Mouse (Mus musculus) limb, embryonic 12.5 days (tissue): ENCODE data around the gene Pttg1. TPM values are rescaled to one million over a fixed set of nuclear protein-coding genes. Genes with fewer than 3 reads are reported as not detected.

Experiments used
- ATAC-seq: fragments of 200-750 bp; cut with Nextera tagmentation; 2 replicates; pipeline ENCODE4 v1.8.0; 2017; ENCODE audit warnings: low read depth, moderate TSS enrichment; ENCODE audit not compliant: insufficient number of reproducible peaks, insufficient read depth, low FRiP score, low TSS enrichment
- H3K27ac ChIP-seq: fragments of 300-500 bp; sonication (generic); 2 replicates; pipeline ENCODE4 v1.5.1; 2016; ENCODE audit warnings: mild to moderate bottlenecking, moderate library complexity
- H3K27me3 ChIP-seq: fragments of 300-500 bp; sonication (generic); 2 replicates; pipeline ENCODE4 v1.6.1; 2016; ENCODE audit warnings: mild to moderate bottlenecking, moderate library complexity
- H3K36me3 ChIP-seq: fragments of 300-500 bp; sonication (generic); 2 replicates; pipeline ENCODE4 v1.6.1; 2016; ENCODE audit warnings: mild to moderate bottlenecking, moderate library complexity
- H3K4me1 ChIP-seq: fragments of 300-500 bp; sonication (generic); replicated peaks from 2 replicates; pipeline ENCODE4 v1.6.1; 2016
- H3K4me2 ChIP-seq: fragments of 300-500 bp; sonication (generic); 2 replicates; pipeline ENCODE4 v1.6.1; 2016; ENCODE audit warnings: mild to moderate bottlenecking, moderate library complexity
- H3K4me3 ChIP-seq: fragments of 300-500 bp; sonication (generic); replicated peaks from 2 replicates; pipeline ENCODE4 v1.5.1; 2016; ENCODE audit warnings: mild to moderate bottlenecking
- H3K9ac ChIP-seq: fragments of 300-500 bp; sonication (generic); replicated peaks from 2 replicates; pipeline ENCODE4 v1.6.1; 2016; ENCODE audit warnings: mild to moderate bottlenecking, moderate library complexity
- H3K9me3 ChIP-seq: fragments of 300-500 bp; sonication (generic); 2 replicates; pipeline ENCODE4 v1.6.1; 2016; ENCODE audit warnings: mild to moderate bottlenecking, moderate library complexity
- WGBS: fragments of 180-500 bp; shearing (Covaris S2); methylation state at CpG from one replicate; pipeline ENCODE4 v1.1.7; 2016; 5-methylcytosine and 5-hydroxymethylcytosine counted together
- polyA plus RNA-seq: library from polyadenylated mRNA; unstranded; fragments of >200 nt; fragmentation: Nextera tagmentation; extraction: Ambion mirVana; gene quantifications from 2 replicates; pipeline ENCODE4 v1.2.1, GENCODE M21; 2016

Pttg1 gene
- 104 and 106 TPM in 2 replicates for polyA plus RNA-seq

DNA sequence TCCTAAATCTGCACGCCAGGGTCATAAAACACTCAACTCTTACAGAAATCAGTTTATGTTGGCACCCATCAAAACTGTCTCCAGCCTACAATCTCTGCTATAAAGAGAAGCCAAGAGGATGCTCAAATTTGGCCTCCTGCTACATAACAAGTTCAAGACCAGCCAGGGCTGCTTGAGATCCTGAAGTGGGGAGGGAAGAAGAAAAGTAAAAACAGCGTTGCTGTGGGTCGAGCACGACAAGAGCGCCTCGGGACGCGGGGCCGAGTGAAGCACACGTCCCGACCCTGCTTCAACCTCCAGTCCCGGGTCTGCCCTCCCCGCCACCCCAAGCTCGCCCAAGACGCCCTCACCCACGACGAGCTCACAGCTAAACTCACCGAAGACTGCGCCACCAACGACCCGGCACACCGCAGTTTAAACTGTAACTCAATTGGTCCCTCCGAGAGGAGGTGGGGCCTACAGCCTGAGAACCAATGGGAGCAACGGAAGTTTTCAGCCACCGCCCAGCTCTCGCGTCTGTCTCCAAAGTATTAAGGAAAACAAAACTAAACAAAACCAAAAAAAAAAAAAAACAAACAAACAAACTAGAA, at the start of gene Pttg1:
Gene Pttg1, minus strand, starts transcription at position 428 of the 590 bp plus-strand sequence.
- H3K9ac ChIP-seq, result peak within 1 kb of the TSS; percentile 60
- WGBS, result 3% methylated on average over 27 of the region's 27 CpGs
- peaks cover 12% of the 10 kb centered on the region; the same call in 1 of the 2 replicates for H3K36me3 ChIP-seq
- H3K9me3 ChIP-seq, result no peaks in the 10 kb centered on the region
- no peaks in the 10 kb centered on the region for H3K27me3 ChIP-seq
- H3K4me1 ChIP-seq, result peaks cover 3% of the 10 kb centered on the region; the same call in 1 of the 2 replicates
- ATAC-seq, result peak; percentile 90
- H3K4me2 ChIP-seq, result peak within 1 kb of the TSS; percentile 53
- peak within 1 kb of the TSS; percentile 56 for H3K4me3 ChIP-seq
- peak within 1 kb of the TSS; percentile 64 for H3K27ac ChIP-seq

DNA sequence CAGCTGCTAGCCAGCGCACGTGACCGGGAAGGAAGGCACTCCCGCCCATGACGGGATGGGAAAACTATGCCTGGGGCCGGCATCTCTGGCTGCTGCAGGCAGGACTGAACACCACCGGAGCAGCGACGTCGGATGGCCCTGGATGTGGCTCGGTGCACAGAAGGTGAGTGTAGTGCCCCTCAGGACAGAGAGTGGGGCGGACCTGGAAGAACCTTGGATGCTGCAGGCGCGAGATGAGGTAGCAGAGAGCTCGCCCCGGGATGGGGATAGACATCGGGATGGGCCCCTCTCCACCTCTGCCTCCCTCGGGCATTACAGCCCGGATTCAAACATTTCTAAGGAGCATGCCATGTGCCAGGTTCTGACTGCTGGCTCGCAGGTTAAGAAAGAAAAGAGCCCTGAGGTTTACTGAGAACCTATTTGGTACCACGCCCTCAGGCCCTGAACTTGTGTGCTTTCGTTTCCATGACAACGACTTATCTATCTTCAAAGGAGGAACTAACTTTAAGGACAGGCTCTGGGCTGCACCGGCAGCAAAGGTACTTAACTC, 48.2 kb upstream of the Pttg1 start, which contains the start of gene C1qtnf2:
Gene C1qtnf2, plus strand, starts transcription at position 52 of the 550 bp plus-strand sequence.
- Histone ChIP-seq H3K27ac (no peak within 1 kb of the TSS), H3K27me3 (peaks cover 12% of the 10 kb centered on the region), H3K4me2 (peak within 1 kb of the TSS; percentile 66), H3K4me1 (peaks cover 9% of the 10 kb centered on the region), H3K4me3 (peak within 1 kb of the TSS; percentile 33), H3K9me3 (no peaks in the 10 kb centered on the region), H3K36me3 (no peaks in the 10 kb centered on the region), H3K9ac (peak within 1 kb of the TSS; percentile 46; the same call in 1 of the 2 replicates)
- WGBS, result 5% methylated on average over 24 of the region's 24 CpGs
- ATAC-seq, result peak; percentile 57; the same call in 1 of the 2 replicates

- Histone ChIP-seq H3K27ac (no peak overlapping the region), H3K4me2 (peak overlapping the region; percentile 66), H3K4me1 (peaks cover 9% of the 10 kb centered on the region), H3K4me3 (peak overlapping the region; percentile 33), H3K9ac (peak overlapping the region; percentile 46; the same call in 1 of the 2 replicates), H3K36me3 (no peaks in the 10 kb centered on the region), H3K9me3 (no peaks in the 10 kb centered on the region), H3K27me3 (peaks cover 12% of the 10 kb centered on the region)
- 56% methylated on average over 15 of the region's 15 CpGs for WGBS
- no peak for ATAC-seq
Measured at GRCm38 (mm10) chr11:43473635-43474224, 47.7 kb upstream of the Pttg1 start.

DNA sequence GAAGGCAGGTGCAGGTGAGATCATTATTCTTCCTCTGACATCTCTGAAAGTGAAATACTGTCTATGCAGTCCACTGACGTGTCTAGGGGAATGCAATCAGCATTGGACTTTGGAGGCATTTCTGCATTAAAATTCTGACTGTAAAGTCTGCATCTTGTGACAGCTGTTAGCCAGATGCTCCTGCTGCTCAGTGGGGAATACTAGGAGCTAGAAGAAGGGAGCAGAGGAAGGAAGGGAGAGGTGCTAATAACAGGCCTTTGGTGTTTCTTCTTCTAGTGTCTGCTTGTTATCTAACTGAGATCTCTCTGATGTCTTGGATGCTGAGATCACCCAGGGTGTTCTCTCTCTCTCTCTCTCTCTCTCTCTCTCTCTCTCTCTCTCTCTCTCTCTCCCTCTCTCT, 47.1 kb upstream of the Pttg1 start:
- ATAC-seq, result no peak
- WGBS, result 13% methylated on average over 1 of the region's 1 CpGs
- peaks cover 12% of the 10 kb centered on the region for H3K27me3 ChIP-seq

DNA sequence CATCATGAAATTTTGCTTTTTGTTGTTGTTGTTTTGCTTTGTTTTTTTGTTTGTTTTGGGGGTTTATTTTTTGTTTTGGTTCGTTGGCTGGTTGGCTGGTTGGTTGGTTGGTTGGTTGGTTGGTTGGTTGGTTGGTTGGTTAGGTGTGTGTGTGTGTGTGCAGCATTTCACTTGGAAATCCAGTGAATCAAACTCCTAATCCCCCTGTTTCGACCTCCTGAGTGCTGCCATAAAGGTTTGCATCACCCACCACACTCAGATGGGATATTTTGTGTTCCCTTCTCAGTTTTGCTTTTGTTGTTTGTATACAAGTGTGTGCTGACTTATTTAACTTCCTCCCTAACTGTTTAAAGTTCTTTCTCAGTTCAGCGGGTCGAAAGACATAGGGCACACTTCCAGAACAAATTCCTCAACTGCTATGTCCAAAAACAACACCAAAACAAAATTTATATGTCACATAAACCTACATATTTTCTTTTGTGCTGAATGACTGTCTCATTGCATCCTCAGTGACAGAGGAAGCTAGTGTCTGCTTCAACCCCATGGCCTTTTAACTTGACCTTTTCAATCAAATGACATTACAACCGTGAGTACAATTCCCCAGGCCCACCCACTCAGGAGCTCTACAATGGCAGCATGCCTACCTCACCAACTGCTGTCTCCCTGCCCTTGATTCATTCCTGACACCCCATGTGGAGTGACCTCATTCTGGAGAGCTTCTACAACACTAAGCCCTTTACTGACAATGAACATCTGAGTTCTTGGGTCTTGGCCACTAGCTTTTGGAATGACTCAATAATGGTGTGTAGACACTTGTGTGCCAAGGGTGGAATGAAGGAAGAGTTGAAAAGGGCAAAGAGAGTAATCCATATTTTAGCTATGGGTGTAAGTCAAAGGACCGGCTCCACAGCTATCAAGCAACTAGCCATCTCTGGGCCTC, 45.1 kb upstream of the Pttg1 start:
- Histone ChIP-seq H3K9ac (no peak overlapping the region), H3K36me3 (no peaks in the 10 kb centered on the region), H3K4me2 (no peak overlapping the region), H3K9me3 (no peaks in the 10 kb centered on the region), H3K27me3 (peaks cover 12% of the 10 kb centered on the region), H3K4me3 (no peak overlapping the region), H3K4me1 (peaks cover 9% of the 10 kb centered on the region), H3K27ac (no peak overlapping the region)
- ATAC-seq, result no peak
- 79% methylated on average over 6 of the region's 6 CpGs for WGBS

More for the DNA sequence above, 47.1 kb upstream of the Pttg1 start:
- Histone ChIP-seq H3K4me2 (no peak overlapping the region), H3K27ac (no peak overlapping the region), H3K9me3 (no peaks in the 10 kb centered on the region), H3K9ac (no peak overlapping the region), H3K4me3 (no peak overlapping the region), H3K36me3 (no peaks in the 10 kb centered on the region), H3K4me1 (peaks cover 9% of the 10 kb centered on the region)

DNA sequence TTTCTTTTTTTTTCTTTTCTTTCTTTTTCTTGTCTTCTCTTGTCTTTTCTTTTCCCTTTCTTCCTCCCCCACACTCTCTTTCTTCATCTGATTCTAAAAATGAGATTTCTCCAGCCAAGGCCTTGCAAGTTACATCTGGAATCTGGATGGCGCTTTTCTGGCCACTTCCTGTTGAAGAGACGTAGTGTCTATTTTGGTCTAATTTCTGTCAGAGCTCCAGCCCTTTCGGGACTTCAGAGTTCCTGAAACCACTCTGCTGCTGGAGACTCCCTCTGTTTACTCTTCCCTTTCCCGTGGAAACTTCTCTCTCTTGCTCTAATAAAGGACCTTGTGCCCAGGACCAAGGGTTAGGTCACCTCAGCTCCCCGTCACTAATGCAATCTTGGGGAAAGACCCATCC, 44.1 kb upstream of the Pttg1 start:
- Histone ChIP-seq H3K36me3 (no peaks in the 10 kb centered on the region), H3K9ac (no peak overlapping the region), H3K27ac (no peak overlapping the region), H3K27me3 (peaks cover 10% of the 10 kb centered on the region), H3K9me3 (no peaks in the 10 kb centered on the region), H3K4me3 (no peak overlapping the region), H3K4me2 (no peak overlapping the region), H3K4me1 (peaks cover 7% of the 10 kb centered on the region)
- 65% methylated on average over 5 of the region's 5 CpGs for whole genome bisulfite sequencing
- no peak for ATAC-seq

DNA sequence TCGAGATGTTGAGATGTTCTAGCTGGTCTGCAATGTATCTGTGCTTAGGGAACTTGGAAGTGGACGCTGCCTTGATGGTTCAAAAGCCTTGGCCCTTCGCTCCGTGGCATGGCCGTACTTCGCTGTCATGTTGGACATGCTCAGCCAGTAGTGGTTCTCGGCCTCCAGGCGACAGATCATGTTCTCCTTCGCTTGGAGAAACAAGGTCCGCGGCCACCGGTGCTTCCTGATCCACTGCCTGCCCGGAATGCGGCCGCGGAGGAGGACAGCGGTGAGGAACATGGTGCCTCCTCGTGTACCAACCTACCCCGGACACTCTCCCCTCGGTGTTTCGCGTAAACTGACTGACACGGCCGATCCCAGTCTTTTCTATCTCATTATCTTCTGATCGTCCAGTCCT, 37.2 kb upstream of the Pttg1 start:
- ATAC-seq, result no peak
- H3K4me1 ChIP-seq, result no peaks in the 10 kb centered on the region
- WGBS, result 96% methylated on average over 25 of the region's 25 CpGs

GRCm38 (mm10) chr11:43452266-43452665, 26.2 kb upstream of the Pttg1 start:
- Histone ChIP-seq H3K27me3 (no peaks in the 10 kb centered on the region), H3K9me3 (no peaks in the 10 kb centered on the region), H3K4me3 (no peak overlapping the region), H3K4me2 (no peak overlapping the region), H3K27ac (no peak overlapping the region), H3K36me3 (peaks cover 5% of the 10 kb centered on the region), H3K9ac (no peak overlapping the region), H3K4me1 (no peaks in the 10 kb centered on the region)
- ATAC-seq, result no peak
- 73% methylated on average over 2 of the region's 2 CpGs for WGBS

More for the DNA sequence above, 37.2 kb upstream of the Pttg1 start:
- H3K36me3 ChIP-seq, result no peaks in the 10 kb centered on the region
- H3K27me3 ChIP-seq, result no peaks in the 10 kb centered on the region
- H3K27ac ChIP-seq, result no peak overlapping the region
- H3K9me3 ChIP-seq, result peaks cover 5% of the 10 kb centered on the region; the same call in 1 of the 2 replicates
- no peak overlapping the region for H3K4me2 ChIP-seq
- H3K4me3 ChIP-seq, result no peak overlapping the region
- H3K9ac ChIP-seq, result no peak overlapping the region

GRCm38 (mm10) chr11:43451322-43451721, 25.3 kb upstream of the Pttg1 start:
- Histone ChIP-seq H3K27me3 (no peaks in the 10 kb centered on the region), H3K27ac (no peak overlapping the region), H3K9me3 (no peaks in the 10 kb centered on the region), H3K9ac (no peak overlapping the region), H3K4me3 (no peak overlapping the region), H3K36me3 (peaks cover 13% of the 10 kb centered on the region), H3K4me2 (no peak overlapping the region), H3K4me1 (no peaks in the 10 kb centered on the region)
- no peak for ATAC-seq
- 65% methylated on average over 4 of the region's 4 CpGs for WGBS

GRCm38 (mm10) chr11:43449916-43450315, 23.9 kb upstream of the Pttg1 start:
- no peak for ATAC-seq
- Histone ChIP-seq H3K27ac (no peak overlapping the region), H3K4me2 (no peak overlapping the region), H3K27me3 (no peaks in the 10 kb centered on the region), H3K9me3 (no peaks in the 10 kb centered on the region), H3K9ac (no peak overlapping the region), H3K36me3 (peaks cover 27% of the 10 kb centered on the region), H3K4me3 (no peak overlapping the region), H3K4me1 (no peaks in the 10 kb centered on the region)
- 85% methylated on average over 2 of the region's 2 CpGs for WGBS

DNA sequence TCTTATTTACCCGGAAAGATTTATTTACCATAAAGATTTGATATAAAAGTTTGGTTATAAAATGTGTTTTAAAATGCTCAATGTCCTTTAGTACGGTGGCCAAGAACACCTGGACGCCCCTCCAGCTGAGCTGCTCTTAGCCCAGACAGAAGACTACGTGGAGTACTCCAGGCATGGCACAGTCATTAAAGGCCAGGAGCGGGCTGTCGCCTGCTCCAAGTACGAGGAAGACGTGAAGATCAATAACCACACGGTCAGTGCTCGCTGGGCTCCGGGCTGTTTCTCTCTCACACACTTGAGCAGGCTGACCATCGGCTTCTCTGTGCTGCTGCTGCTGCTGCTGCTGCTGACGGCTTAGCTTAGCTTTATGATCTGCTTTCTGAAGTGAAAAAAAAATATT, 17.1 kb upstream of the Pttg1 start:
- Histone ChIP-seq H3K9me3 (no peaks in the 10 kb centered on the region), H3K36me3 (peaks cover 93% of the 10 kb centered on the region), H3K27ac (no peak overlapping the region), H3K4me1 (no peaks in the 10 kb centered on the region), H3K9ac (no peak overlapping the region), H3K4me3 (no peak overlapping the region), H3K27me3 (no peaks in the 10 kb centered on the region), H3K4me2 (no peak overlapping the region)
- WGBS, result 92% methylated on average over 13 of the region's 13 CpGs
- no peak for ATAC-seq
